Mouse (Mus musculus) thymus, adult 2 months (tissue): Measurements from ENCODE around the gene Avpr1b. TPM values are rescaled to one million over a fixed set of nuclear protein-coding genes. Genes with fewer than 3 reads are reported as not detected.

ENCODE experiments used
- DNase-seq: peaks from one replicate; pipeline ENCODE4 v3.0.0; 2021
- H3K27ac ChIP-seq: fragments of 200-500 bp; 2 replicates; pipeline ENCODE4 v1.5.1; 2012; ENCODE audit warnings: low read length, control low read depth; ENCODE audit not compliant: control insufficient read depth, insufficient read depth
- H3K27me3 ChIP-seq: fragments of 200-500 bp; 2 replicates; pipeline ENCODE4 v1.6.1; 2012; ENCODE audit warnings: mild to moderate bottlenecking, low read length, moderate library complexity, mixed read lengths; ENCODE audit not compliant: control insufficient read depth, insufficient read depth
- H3K36me3 ChIP-seq: fragments of 200-500 bp; 2 replicates; pipeline ENCODE4 v1.6.1; 2012; ENCODE audit warnings: mild to moderate bottlenecking, low read length, moderate library complexity; ENCODE audit not compliant: control insufficient read depth, insufficient read depth
- H3K4me1 ChIP-seq: fragments of 200-500 bp; replicated peaks from 2 replicates; pipeline ENCODE4 v1.6.1; 2012; ENCODE audit warnings: low read length; ENCODE audit not compliant: control insufficient read depth, insufficient read depth
- H3K4me3 ChIP-seq: fragments of 200-500 bp; 2 replicates; pipeline ENCODE4 v1.5.1; 2012; ENCODE audit warnings: mild to moderate bottlenecking, low read length, control low read depth, moderate library complexity; ENCODE audit not compliant: control insufficient read depth, insufficient read depth
- CTCF ChIP-seq: fragments of 200-500 bp; IDR thresholded peaks from 2 replicates; pipeline ENCODE4 v1.5.1; 2012; ENCODE audit warnings: mild to moderate bottlenecking, control low read depth, low read length, moderate library complexity, borderline replicate concordance; ENCODE audit not compliant: control insufficient read depth, poor library complexity, insufficient read depth; ENCODE audit errors: extremely low read depth
- POLR2A ChIP-seq: fragments of 200-500 bp; IDR thresholded peaks from 2 replicates; pipeline ENCODE4 v1.6.1; 2012; ENCODE audit warnings: mild to moderate bottlenecking, low read length, control low read depth, moderate library complexity; ENCODE audit not compliant: control insufficient read depth, poor library complexity, insufficient read depth; ENCODE audit errors: extremely low read depth
- WGBS: fragments of 180-500 bp; shearing (Covaris S2); methylation state at CpG from one replicate; pipeline ENCODE4 v1.1.7; 2018; 5-methylcytosine and 5-hydroxymethylcytosine counted together
- polyA plus RNA-seq: library from polyadenylated mRNA; depleted of rRNA; stranded (reverse); fragments of >200 nt; gene quantifications from 2 replicates; pipeline ENCODE4 v1.2.3, GENCODE M21; 2012; rRNA removed

Avpr1b gene
- polyA plus RNA-seq, 1 experiment, result not detected

GRCm38 (mm10) chr1:131655601-131656000 lies 56.6 kb downstream of the Avpr1b start:
- peak; percentile 0 for DNase-seq
- 92% methylated on average over 6 of the region's 6 CpGs for WGBS
- no peaks in the 10 kb centered on the region for H3K36me3 ChIP-seq
- no peaks in the 10 kb centered on the region for H3K27me3 ChIP-seq
- no peak for TF ChIP-seq CTCF
- TF ChIP-seq POLR2A, result no peak
- H3K4me1 ChIP-seq, result peaks cover 2% of the 10 kb centered on the region; the same call in 1 of the 2 replicates
- no peak overlapping the region for H3K4me3 ChIP-seq
- H3K27ac ChIP-seq, result no peak overlapping the region

- Histone ChIP-seq H3K27ac (no peak overlapping the region), H3K4me1 (peaks cover 2% of the 10 kb centered on the region; the same call in 1 of the 2 replicates), H3K27me3 (no peaks in the 10 kb centered on the region), H3K36me3 (no peaks in the 10 kb centered on the region), H3K4me3 (no peak overlapping the region)
- peak; percentile 97 for TF ChIP-seq CTCF
- TF ChIP-seq POLR2A, result no peak
- WGBS, result under 1% methylated on average over 11 of the region's 11 CpGs
- DNase-seq, result peak; percentile 89
Observed at GRCm38 (mm10) chr1:131657945-131658354, 58.9 kb downstream of the Avpr1b start.

GRCm38 (mm10) chr1:131659512-131660085 lies 60.6 kb downstream of the Avpr1b start:
- Histone ChIP-seq H3K4me3 (no peak overlapping the region), H3K4me1 (no peaks in the 10 kb centered on the region), H3K27me3 (no peaks in the 10 kb centered on the region), H3K27ac (no peak overlapping the region), H3K36me3 (no peaks in the 10 kb centered on the region)
- WGBS, result 69% methylated on average over 5 of the region's 5 CpGs
- TF ChIP-seq CTCF (no peak), POLR2A (no peak)
- no peak for DNase-seq

GRCm38 (mm10) chr1:131660266-131660665 lies 61.2 kb downstream of the Avpr1b start:
- 95% methylated on average over 2 of the region's 2 CpGs for WGBS
- no peak overlapping the region for H3K27ac ChIP-seq
- H3K4me3 ChIP-seq, result no peak overlapping the region
- DNase-seq, result no peak
- no peaks in the 10 kb centered on the region for H3K4me1 ChIP-seq
- no peaks in the 10 kb centered on the region for H3K27me3 ChIP-seq
- no peaks in the 10 kb centered on the region for H3K36me3 ChIP-seq
- TF ChIP-seq CTCF (no peak), POLR2A (no peak)

- 93% methylated on average over 7 of the region's 7 CpGs for WGBS
- H3K4me3 ChIP-seq, result no peak overlapping the region
- no peaks in the 10 kb centered on the region for H3K27me3 ChIP-seq
- H3K27ac ChIP-seq, result no peak overlapping the region
- TF ChIP-seq CTCF, result no peak
- TF ChIP-seq POLR2A, result no peak
- H3K4me1 ChIP-seq, result no peaks in the 10 kb centered on the region
- H3K36me3 ChIP-seq, result no peaks in the 10 kb centered on the region
- DNase-seq, result no peak
Observed at GRCm38 (mm10) chr1:131660716-131661472, 61.9 kb downstream of the Avpr1b start.

Other genes starting within 250 kb of the Avpr1b start
- gene Srgap2, start 71.9 kb upstream of the Avpr1b start, polyA plus RNA-seq, result 28.3 and 37.6 TPM in 2 replicates
- 1.8 and 1.9 TPM in 2 replicates for gene Fam72a, start 71.3 kb upstream of the Avpr1b start, polyA plus RNA-seq
- gene Ctse, start 39.1 kb downstream of the Avpr1b start, polyA plus RNA-seq, result 6.4 and 6.8 TPM in 2 replicates
- 4.7 and 8.0 TPM in 2 replicates for gene Rab7b, start 89.5 kb downstream of the Avpr1b start, polyA plus RNA-seq
- 0.99 and 1.1 TPM in 2 replicates for gene Slc26a9, start 144.8 kb downstream of the Avpr1b start, polyA plus RNA-seq
- gene Pm20d1, start 198.1 kb downstream of the Avpr1b start, polyA plus RNA-seq, result 1.3 TPM in 2 replicates
- 64.7 and 73.5 TPM in 2 replicates for gene Slc41a1, start 228.3 kb downstream of the Avpr1b start, polyA plus RNA-seq